19 mouse cellular contexts compared by ENCODE assay signal in the genomic region with DNA sequence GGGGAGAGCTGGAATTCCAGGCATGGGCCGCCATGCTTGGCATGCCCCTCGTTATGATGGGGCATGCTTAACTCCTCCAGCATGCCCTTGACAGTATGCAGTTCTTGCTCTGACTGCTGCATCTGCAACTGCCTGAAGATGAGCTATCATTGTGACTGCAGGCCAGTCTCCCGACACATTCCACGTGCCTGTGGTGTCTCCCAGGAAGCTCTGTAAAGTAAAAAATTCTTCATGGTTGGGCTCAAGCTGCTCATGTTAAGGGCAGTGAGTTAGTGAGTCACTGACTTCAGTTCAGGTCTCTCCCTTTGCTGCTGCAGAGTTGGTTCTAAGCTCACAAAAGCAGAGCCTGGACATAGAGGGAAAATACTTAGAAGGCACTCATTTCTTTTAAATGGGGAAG.
"Had no signal": no experiment of that assay in that cellular context is flagged by ENCODE, and none has a peak within 500 bp of the region (broad histone marks: within the 10 kb centered on the region; RNA-seq: fewer than 3 reads in every experiment).

No protein-coding gene starts in this region.

- ATAC-seq: liver, postnatal 0 days; lung, postnatal 0 days; midbrain, embryonic 16.5 days had no signal

- H3K4me2 ChIP-seq: liver, embryonic 13.5 days; liver, embryonic 15.5 days; lung, embryonic 15.5 days; midbrain, embryonic 12.5 days; neural tube, embryonic 12.5 days had no signal

- H3K4me1 ChIP-seq: liver, embryonic 13.5 days; liver, embryonic 15.5 days; lung, embryonic 15.5 days; megakaryocyte, embryonic 14.5 days had no signal

- H3K36me3 ChIP-seq: liver, embryonic 13.5 days; liver, embryonic 15.5 days; lung, embryonic 15.5 days; midbrain, embryonic 12.5 days; neural tube, embryonic 12.5 days had no signal

- H3K4me3 ChIP-seq: liver, embryonic 13.5 days; liver, embryonic 15.5 days; lung, embryonic 15.5 days; megakaryocyte, embryonic 14.5 days; midbrain, embryonic 12.5 days; neural tube, embryonic 12.5 days had no signal

- DNase-seq: liver, embryonic 13.5 days; liver, postnatal 0 days; lung, adult 2 months; lung, postnatal 14 days; lung, postnatal 36 days; right cerebral cortex, postnatal 25 days; right cerebral cortex, postnatal 4 days; spleen, adult 18-20 months; thymus, adult 18-20 months; thymus, postnatal 14 days; thymus, postnatal 36 days had no signal

- H3K9me3 ChIP-seq: liver, embryonic 13.5 days; liver, embryonic 15.5 days; lung, embryonic 15.5 days; midbrain, embryonic 12.5 days; neural tube, embryonic 12.5 days had no signal

- H3K27me3 ChIP-seq: megakaryocyte, embryonic 14.5 days had no signal

- H3K9ac ChIP-seq: liver, embryonic 13.5 days; liver, embryonic 15.5 days; liver, postnatal 0 days; lung, embryonic 15.5 days; midbrain, embryonic 12.5 days; neural tube, embryonic 12.5 days had no signal

- H3K27ac ChIP-seq: liver, embryonic 13.5 days; liver, embryonic 15.5 days; lung, embryonic 15.5 days; macrophage; midbrain, embryonic 12.5 days; neural tube, embryonic 12.5 days had no signal
